Mouse (Mus musculus): ENCODE results near the gene Tmem274. TPM values are rescaled to one million over a fixed set of nuclear protein-coding genes. Genes with fewer than 3 reads are reported as not detected.

Gene Tmem274
- total and polyA plus RNA-seq, 3 experiments, result not detected

DNA sequence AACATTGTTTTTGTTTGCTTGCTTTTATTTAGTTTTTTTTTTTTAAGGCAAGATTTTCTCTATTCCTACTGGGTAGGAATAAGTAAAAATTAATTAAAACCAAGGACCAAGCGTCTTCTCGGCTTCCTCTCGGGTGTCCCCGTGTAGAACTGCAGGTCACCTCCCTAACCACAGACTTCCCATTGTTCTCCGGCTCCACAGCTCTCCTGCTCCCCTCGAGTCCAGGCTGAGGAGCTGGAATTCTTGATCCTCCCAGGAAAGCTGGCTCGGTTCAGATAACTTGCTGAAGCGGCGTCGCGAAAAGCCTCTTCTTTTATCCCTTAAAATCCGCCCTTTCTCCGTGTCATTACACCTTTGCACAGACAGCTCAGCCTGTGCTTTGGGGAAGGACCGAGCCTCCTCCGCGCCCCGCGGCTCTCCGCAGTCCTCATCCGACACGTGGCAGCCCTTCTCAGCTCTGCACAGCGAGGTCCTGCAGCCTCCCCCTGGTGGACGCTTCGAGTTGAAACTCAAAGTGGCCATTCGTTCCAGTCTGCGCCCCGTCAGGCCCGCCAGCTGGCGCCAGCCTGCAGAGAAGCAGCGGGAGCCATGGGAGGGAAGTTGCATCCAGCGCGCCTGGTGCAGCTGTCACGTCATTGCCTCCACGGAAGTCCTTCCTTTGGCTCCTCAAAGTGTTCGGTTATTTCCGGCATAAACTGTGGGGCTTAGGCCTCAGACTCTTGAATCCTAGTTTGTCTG, 32.0 kb upstream of the Tmem274 start:
- H3K27ac ChIP-seq, result peak overlapping the region; percentile 79
- intact Hi-C loops (cut with DNase I), result loop anchor here (2.0 to 10.0 kb wide), 2 partner anchors 72 to 300 kb away; no protein-coding TSS in a partner anchor
- H3K79me2 ChIP-seq (replicated peaks; ENCODE audit: control insufficient read depth, insufficient read depth, low read length), result no peaks in the 10 kb centered on the region
- peak overlapping the region; percentile 38 for H3K4me3 ChIP-seq
- H3K36me3 ChIP-seq (ENCODE audit: control insufficient read depth, insufficient read depth, low read length), result no peaks in the 10 kb centered on the region
- no peaks in the 10 kb centered on the region for H3K27me3 ChIP-seq (ENCODE audit: control insufficient read depth, insufficient read depth, low read length)
- peak; percentile 44; the same call in 1 of the 2 replicates for TF ChIP-seq POLR2A (IDR thresholded peaks at IDR 0.05; ENCODE audit: insufficient read depth, low read depth, low read length)
- peak; percentile 92 for TF ChIP-seq CTCF (IDR thresholded peaks at IDR 0.05)
- peak; percentile 91 for TF ChIP-seq EP300 (IDR thresholded peaks at IDR 0.05; ENCODE audit: insufficient read depth, low read depth, low read length)
- WGBS, result 2% methylated on average over 36 of the region's 36 CpGs
- peak; percentile 87 to 93 for DNase-seq
- H3K9ac ChIP-seq (ENCODE audit: low read depth, low read length), result peak overlapping the region; percentile 50
- H3K4me1 ChIP-seq (ENCODE audit: control insufficient read depth, insufficient read depth, low read length), result peaks cover 5% of the 10 kb centered on the region

DNA sequence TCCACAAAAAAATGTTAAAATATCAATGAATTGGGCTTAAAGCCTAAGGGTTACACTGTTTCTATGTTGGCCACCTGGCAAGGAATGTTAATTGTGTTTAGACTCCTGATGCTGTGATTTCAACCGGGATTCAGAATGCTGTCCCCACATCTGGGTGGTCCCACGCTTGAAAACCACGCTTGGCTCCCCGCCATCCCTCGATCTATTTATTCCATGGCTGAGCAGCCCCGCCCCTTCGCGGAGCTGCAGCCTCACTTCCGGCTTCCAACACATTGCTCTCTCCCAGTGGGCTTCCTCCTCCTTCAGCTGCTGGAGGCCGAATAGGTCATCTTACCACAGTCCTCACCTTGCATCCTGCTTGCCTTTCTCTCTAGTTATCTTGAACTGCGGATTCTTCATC, 31.3 kb upstream of the Tmem274 start:
- DNase-seq, result peak; percentile 47 to 57
- Histone ChIP-seq H3K27ac (peak overlapping the region; percentile 79), H3K27me3 (ENCODE audit: control insufficient read depth, insufficient read depth, low read length) (no peaks in the 10 kb centered on the region), H3K79me2 (replicated peaks; ENCODE audit: control insufficient read depth, insufficient read depth, low read length) (no peaks in the 10 kb centered on the region), H3K4me1 (ENCODE audit: control insufficient read depth, insufficient read depth, low read length) (peaks cover 5% of the 10 kb centered on the region), H3K9ac (ENCODE audit: low read depth, low read length) (no peak overlapping the region), H3K4me3 (peak overlapping the region; percentile 38), H3K36me3 (ENCODE audit: control insufficient read depth, insufficient read depth, low read length) (no peaks in the 10 kb centered on the region)
- intact Hi-C loops (cut with DNase I), result loop anchor here (2.0 to 10.0 kb wide), 2 partner anchors 73 to 301 kb away; no protein-coding TSS in a partner anchor
- 8% methylated on average over 11 of the region's 11 CpGs for WGBS
- TF ChIP-seq CTCF (IDR thresholded peaks at IDR 0.05) (no peak), EP300 (IDR thresholded peaks at IDR 0.05; ENCODE audit: insufficient read depth, low read depth, low read length) (no peak), POLR2A (IDR thresholded peaks at IDR 0.05; ENCODE audit: insufficient read depth, low read depth, low read length) (no peak)

DNA sequence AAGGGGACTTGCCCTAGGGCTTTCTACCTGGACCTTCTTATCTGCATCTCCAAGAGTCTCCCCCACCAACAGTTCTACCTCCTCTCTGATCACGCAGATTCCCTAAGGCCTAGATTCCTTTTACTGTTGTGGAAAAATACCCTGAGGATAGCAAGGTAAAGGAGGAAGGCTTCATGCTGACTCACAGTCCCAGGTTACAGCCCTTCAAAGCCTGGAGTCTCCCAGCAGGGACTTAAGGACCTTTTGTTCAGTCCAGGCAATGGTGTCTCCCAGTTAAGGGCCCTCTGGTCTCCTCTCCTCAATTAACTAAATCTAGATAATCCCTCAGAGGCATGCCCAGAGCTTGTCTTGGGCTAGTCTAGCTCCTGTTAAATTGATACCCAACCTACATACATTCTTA, 30.9 kb upstream of the Tmem274 start:
- H3K4me1 ChIP-seq (ENCODE audit: control insufficient read depth, insufficient read depth, low read length), result peaks cover 5% of the 10 kb centered on the region
- WGBS, result 77% methylated on average over 1 of the region's 1 CpGs
- no peak for DNase-seq
- H3K27ac ChIP-seq, result no peak overlapping the region
- intact Hi-C loops (cut with DNase I), result loop anchor here (10.0 kb wide), 1 partner anchor 302 kb away; no protein-coding TSS in a partner anchor
- no peaks in the 10 kb centered on the region for H3K36me3 ChIP-seq (ENCODE audit: control insufficient read depth, insufficient read depth, low read length)
- H3K79me2 ChIP-seq (replicated peaks; ENCODE audit: control insufficient read depth, insufficient read depth, low read length), result no peaks in the 10 kb centered on the region
- no peak for TF ChIP-seq POLR2A (IDR thresholded peaks at IDR 0.05; ENCODE audit: insufficient read depth, low read depth, low read length)
- no peak for TF ChIP-seq EP300 (IDR thresholded peaks at IDR 0.05; ENCODE audit: insufficient read depth, low read depth, low read length)
- no peak for TF ChIP-seq CTCF (IDR thresholded peaks at IDR 0.05)
- H3K9ac ChIP-seq (ENCODE audit: low read depth, low read length), result no peak overlapping the region
- no peaks in the 10 kb centered on the region for H3K27me3 ChIP-seq (ENCODE audit: control insufficient read depth, insufficient read depth, low read length)
- H3K4me3 ChIP-seq, result no peak overlapping the region

DNA sequence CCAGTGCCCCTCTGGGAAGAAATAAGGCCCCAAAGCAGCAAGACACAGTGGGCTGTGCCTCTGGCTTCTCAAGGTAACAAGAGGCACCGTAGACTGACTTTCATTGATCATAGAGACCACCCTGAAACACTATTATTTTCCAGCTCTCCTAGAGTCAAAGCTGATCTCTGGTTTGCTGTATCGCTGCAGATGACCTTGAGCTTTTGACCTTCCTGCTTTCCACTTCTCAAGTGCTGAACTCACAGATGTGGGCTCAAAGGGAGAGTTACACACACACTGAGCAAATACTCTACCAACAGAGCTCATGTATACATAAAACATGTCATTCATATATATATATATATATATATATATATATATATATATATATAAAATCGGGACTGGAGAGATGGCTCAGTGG, 26.5 kb upstream of the Tmem274 start:
- Histone ChIP-seq H3K4me3 (no peak overlapping the region), H3K36me3 (ENCODE audit: control insufficient read depth, insufficient read depth, low read length) (no peaks in the 10 kb centered on the region), H3K27ac (no peak overlapping the region), H3K9ac (ENCODE audit: low read depth, low read length) (no peak overlapping the region), H3K4me1 (ENCODE audit: control insufficient read depth, insufficient read depth, low read length) (peaks cover 4% of the 10 kb centered on the region), H3K79me2 (replicated peaks; ENCODE audit: control insufficient read depth, insufficient read depth, low read length) (no peaks in the 10 kb centered on the region), H3K27me3 (ENCODE audit: control insufficient read depth, insufficient read depth, low read length) (no peaks in the 10 kb centered on the region)
- 83% methylated on average over 3 of the region's 3 CpGs for WGBS
- no peak for DNase-seq
- intact Hi-C loops (cut with DNase I), result loop anchor here (5.0 kb wide), 1 partner anchor 37 kb away; the partner anchor contains the start of genes Lzic and Nmnat1
- no peak for TF ChIP-seq POLR2A (IDR thresholded peaks at IDR 0.05; ENCODE audit: insufficient read depth, low read depth, low read length)
- TF ChIP-seq CTCF (IDR thresholded peaks at IDR 0.05), result no peak
- TF ChIP-seq EP300 (IDR thresholded peaks at IDR 0.05; ENCODE audit: insufficient read depth, low read depth, low read length), result no peak

DNA sequence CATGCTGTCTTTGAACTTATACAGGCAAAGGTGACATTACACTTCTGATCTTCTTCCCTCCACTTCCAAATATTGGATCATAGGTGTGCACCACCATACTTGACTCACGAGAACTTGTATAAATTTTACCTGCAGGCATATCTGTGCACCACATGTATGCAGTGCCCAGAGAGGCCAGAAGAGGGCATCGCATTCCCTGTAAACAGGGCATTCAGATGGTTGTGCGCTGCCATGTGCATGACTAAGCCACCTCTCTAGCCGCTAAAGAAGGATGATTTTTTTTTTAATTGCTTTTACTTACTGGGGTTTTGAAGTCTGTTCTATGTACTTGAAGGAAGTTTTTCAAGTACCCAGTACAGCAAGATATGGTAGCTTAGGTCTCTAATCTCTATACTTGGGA, 23.5 kb upstream of the Tmem274 start:
- TF ChIP-seq EP300 (IDR thresholded peaks at IDR 0.05; ENCODE audit: insufficient read depth, low read depth, low read length) (peak; percentile 45; the same call in 1 of the 2 replicates), CTCF (IDR thresholded peaks at IDR 0.05) (peak; percentile 82), POLR2A (IDR thresholded peaks at IDR 0.05; ENCODE audit: insufficient read depth, low read depth, low read length) (no peak)
- H3K9ac ChIP-seq (ENCODE audit: low read depth, low read length), result no peak overlapping the region
- H3K27ac ChIP-seq, result no peak overlapping the region; the same call in 1 of the 2 replicates
- H3K4me1 ChIP-seq (ENCODE audit: control insufficient read depth, insufficient read depth, low read length), result peaks cover 14% of the 10 kb centered on the region
- intact Hi-C loops (cut with DNase I), result loop anchor here (2.0 to 5.0 kb wide), 3 partner anchors 34 to 89 kb away; partner anchors contain the start of genes Ctnnbip1, Lzic and Nmnat1
- WGBS, result 74% methylated on average over 4 of the region's 4 CpGs
- H3K36me3 ChIP-seq (ENCODE audit: control insufficient read depth, insufficient read depth, low read length), result peaks cover 3% of the 10 kb centered on the region; the same call in 1 of the 2 replicates
- peak; percentile 24 to 62 for DNase-seq
- H3K27me3 ChIP-seq (ENCODE audit: control insufficient read depth, insufficient read depth, low read length), result no peaks in the 10 kb centered on the region
- H3K79me2 ChIP-seq (replicated peaks; ENCODE audit: control insufficient read depth, insufficient read depth, low read length), result no peaks in the 10 kb centered on the region
- H3K4me3 ChIP-seq, result peak overlapping the region; percentile 22; the same call in 1 of the 2 replicates

Measured in heart, adult 2 months (tissue).